In the genomic region with DNA sequence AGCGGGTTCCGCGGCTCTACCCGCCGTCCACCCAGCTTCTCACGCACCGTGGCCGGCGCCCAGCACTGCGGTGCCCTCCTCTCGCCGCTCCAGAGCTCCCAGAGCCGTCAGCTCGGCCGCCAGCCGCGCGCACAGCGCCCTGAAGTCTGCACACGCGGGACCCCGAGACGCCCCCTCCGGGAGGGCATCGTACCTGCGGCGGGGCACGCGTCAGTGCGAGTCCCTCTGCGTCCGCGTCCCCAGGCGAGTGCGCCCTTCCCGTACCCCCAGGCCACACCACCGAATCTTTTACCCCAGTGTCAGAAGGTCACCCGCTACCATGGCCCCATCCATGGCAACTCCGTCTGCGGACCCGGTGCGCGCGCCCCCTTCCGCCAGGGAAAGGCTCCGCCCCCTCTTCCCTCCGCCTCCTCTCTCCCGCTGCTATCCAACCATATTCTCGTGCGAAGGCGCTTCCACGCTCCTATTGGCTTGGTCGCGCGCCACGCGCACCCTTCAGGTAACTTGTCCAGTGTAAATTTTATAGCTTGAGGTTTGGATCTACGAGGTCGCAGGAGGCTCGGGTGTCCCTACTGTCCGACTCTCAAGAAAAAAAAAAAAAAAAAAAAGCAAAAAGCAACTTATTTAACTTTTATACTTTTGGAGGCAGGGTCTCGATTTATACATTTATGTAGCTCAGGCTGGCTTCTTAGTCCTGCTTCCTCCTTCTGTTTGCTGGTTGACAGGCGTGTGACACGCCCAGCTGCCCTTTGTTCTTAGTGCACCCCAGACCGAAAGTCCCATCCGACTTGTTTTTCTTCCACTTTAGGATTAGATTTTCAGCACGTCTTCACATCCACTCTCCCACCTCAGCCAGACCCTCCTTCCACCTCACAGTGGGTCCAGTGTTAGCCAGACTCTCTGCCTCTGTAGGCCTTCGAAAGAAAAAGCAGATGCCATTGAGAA, we compare ENCODE assay signal across 8 mouse cellular contexts. TPM values are rescaled to one million over a fixed set of nuclear protein-coding genes. Genes with fewer than 3 reads are reported as not detected.
DNase-seq lines count a peak whose midpoint lies in the region.

A gene (minus strand): TSS at position 397 of the 945 bp plus-strand sequence.

- peaks cover 5% of the 10 kb centered on the region; the same call in 1 of the 2 replicates for H3K9me3 ChIP-seq in megakaryocyte, embryonic 14.5 days

- peak; percentile 88 to 94 for DNase-seq in adrenal gland, adult (ENCODE audit: inconsistent age in 2 of 2, low spot score in 1 of 2)
- DNase-seq in embryo, embryonic 10 days (ENCODE audit: low spot score): peak; percentile 93
- peak; percentile 82 for DNase-seq in gastrocnemius, postnatal 10 days
- peak; percentile 90 for DNase-seq in induced T-regulatory cell, adult 2 months (ENCODE audit: low read depth)
- DNase-seq in left cerebral cortex, adult 8-10 months (ENCODE audit: low spot score in 2 of 2): peak; percentile 72 to 83
- peak; percentile 90 to 91 for DNase-seq in right cerebral cortex, postnatal 10 days (ENCODE audit: low spot score in 2 of 2)
- DNase-seq in urinary bladder, postnatal 4 days (ENCODE audit: low spot score in 2 of 2): peak; percentile 76 to 85

- peak within 1 kb of the TSS; percentile 100 for H3K4me3 ChIP-seq in megakaryocyte, embryonic 14.5 days (replicated peaks)

- peaks cover 8% of the 10 kb centered on the region for H3K27me3 ChIP-seq in megakaryocyte, embryonic 14.5 days (replicated peaks)

- H3K4me1 ChIP-seq in megakaryocyte, embryonic 14.5 days: peaks cover 29% of the 10 kb centered on the region

- H3K36me3 ChIP-seq in megakaryocyte, embryonic 14.5 days (replicated peaks; ENCODE audit: low read length): peaks cover 53% of the 10 kb centered on the region

RNA-seq across cellular contexts. Expression of the gene that starts here (rescaled TPM):
- total RNA-seq in gastrocnemius, postnatal 10 days (2021): 10 to 100 TPM; 11.7 to 12.5 TPM
- 10 to 100 TPM; 34.8 to 36.2 (median 35.5) TPM for total RNA-seq in left cerebral cortex, adult 8-10 months (2022)
- polyA plus RNA-seq in megakaryocyte, embryonic 14.5 days (2012; ENCODE audit: insufficient read depth, low replicate concordance): 75.5 and 135 TPM in 2 replicates

Comparison
In these comparisons a context has a peak if more than half of its experiments do, and no peak if none do; other contexts are left out.
1. Peak in every context shown above with its lines: DNase-seq and H3K4me3 ChIP-seq.